Mouse (Mus musculus) heart, postnatal 4 days (tissue): ENCODE results near the gene Prr36. TPM values are rescaled to one million over a fixed set of nuclear protein-coding genes. Genes with fewer than 3 reads are reported as not detected.

Source experiments
- DNase-seq: peaks from one replicate; pipeline ENCODE4 v3.0.0; 2021
- total RNA-seq, 2 experiments: library from RNA; stranded (reverse); gene quantifications; 2 replicates each; pipeline ENCODE4 v1.2.3; 2021

Prr36 gene
- total RNA-seq, 2 experiments from 2014 or later: 0.05 to 0.07 TPM

DNA sequence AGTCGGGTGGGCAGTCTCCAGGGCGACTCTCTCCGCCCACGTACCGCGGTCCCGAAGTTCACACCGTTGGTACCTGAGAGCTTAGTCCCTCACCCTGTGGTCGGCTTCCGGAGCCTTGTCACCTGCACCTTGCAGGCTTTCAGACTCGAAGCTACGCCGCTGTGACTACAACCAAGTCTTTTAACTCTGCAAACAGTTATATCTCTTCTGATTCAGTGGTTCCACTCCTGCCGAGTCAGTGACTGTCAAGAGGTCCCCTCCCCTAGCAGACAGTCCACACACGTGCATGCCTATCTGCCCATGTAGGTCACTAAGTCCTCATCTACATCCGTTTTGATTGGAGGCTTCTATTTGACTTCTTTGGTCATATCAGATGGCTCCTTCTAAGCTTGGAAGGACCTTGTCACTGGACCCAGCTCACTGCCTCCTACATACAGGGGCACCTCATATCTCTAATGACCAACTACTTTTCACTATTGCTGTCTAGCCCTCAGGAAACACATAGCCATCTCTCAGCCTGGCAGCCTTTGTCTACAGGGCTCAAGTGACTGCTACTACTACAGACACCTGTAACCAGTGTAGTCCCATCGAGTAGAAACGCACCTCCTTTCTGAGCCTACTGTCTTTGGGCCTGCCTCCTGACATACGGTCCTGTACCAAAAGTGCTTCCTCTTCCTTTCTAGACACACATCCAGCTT is 22.1 kb upstream of the Prr36 start:
- no peak for DNase-seq

DNA sequence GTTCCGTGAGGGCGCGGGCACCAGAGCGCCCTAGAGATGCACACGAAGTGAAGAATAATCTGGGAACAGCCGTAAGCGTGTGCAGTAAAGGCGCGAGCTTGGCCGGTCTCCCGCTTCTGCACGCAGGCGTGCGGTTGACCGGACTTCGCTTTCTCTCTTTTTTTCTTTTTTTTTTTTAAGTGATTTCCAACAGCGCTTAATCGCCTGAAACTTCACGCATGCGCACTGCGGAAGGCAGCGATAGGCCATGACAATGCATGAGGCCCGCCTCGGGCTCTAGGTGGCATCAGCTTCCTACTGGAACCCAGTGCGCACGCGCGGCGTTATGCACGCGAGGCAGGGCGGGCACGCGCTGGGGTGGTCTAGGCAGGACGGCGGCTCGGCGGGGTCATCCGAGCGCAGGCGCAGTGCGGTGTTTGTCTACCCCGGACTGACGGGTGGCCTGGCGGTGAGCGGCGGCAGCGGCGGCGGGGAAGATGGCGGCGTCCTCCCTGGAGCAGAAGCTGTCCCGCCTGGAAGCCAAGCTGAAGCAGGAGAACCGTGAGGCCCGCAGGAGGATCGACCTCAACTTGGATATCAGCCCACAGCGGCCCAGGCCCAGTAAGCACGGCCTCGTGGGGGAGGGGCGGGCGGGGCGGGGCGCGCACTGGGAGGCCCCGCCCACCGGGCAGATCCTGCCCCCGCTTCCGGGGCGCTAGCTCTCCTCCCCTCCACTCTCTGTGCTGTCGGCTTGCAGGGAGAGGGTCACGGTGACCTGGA is 21.4 kb upstream of the Prr36 start, which contains the start of the genes Map2k7 and Gm49320:
Map2k7 (plus strand) TSS at position 307 of the 759 bp plus-strand sequence.
Gm49320 (plus strand) TSS at position 432 of the 759 bp plus-strand sequence.
- DNase-seq: peak; percentile 100

DNA sequence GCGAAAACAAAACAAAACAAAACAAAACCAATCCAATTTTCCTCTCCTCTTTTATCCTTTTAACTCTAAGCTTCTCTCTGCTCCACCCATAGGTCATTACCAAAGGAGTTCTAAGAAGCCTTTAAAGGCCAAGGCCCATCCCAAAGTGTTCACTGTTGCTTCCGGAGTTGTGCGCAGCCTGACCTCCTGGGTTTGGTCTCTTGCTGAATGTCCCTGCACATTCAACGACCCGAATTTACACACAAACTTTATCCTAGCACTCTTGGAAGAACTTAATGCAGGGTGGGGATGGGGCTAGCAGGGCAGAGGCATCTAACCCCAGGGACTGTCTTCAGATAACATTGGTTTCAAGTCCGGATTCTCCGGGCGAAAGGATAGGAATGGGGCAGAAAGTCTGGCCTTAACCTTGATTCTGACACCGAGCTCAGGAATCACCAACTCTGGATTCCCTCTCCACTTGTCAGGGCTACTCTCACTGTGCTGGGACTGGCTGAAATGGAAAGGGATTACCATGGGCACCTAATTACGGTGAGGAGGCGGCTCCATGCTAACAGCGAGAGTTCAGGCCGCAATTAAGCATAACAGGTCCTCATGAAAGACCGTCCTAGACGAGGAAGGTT is 20.7 kb upstream of the Prr36 start:
- DNase-seq: no peak

DNA sequence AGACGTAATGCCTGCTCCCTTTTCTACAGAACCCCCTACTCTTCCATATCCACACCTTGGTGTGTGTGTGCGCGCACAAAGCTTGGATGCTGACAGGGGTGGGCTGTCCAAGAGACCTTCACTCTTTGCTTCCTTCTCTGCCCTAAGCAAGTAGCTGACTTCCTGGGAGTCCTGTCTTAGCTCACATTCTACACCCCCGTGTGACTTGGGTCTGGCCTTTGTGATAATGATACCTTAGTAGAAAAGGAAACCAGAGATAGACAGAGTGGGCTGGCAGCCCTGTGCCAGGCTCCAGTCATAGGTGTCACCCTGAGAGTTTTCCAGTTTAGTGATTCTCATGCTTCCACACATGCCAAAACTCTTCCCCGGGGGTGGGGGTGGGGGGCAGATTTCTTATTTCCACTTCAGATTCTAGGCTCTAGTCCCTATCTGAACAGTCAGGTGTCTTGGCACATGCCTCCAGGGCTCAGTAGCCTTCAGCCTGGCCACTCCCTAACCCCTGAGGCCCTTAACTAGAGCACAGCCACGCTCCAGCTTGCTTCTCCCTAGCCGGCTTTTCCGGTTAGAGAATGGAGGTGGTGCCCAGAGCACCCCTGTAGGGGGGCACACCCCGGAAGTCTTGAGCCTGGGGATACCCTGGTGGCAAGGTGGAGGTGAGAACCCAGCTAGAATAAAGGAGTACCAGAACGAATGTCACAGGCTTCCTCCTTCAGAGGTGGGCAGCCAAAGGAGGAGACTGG is 13.5 kb upstream of the Prr36 start:
- DNase-seq: no peak

DNA sequence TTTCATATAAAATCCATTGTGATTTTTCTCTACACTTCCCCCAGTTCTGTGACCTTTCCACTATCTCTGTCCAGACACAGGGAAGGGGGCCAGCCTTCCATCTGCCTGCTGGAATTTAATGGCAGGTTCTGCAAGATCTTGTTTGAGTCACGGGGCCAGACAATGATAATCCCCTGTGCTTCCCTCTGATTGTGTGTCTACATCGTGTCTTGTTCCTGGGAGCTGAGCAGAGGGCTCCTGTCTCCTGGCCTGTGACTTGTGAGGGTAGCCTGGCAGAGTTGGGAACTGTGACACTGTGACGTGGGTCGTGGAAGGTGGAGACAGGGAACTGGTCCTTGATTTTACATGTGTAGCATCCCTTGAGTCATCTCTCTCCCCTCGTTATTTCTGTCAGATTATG is 12.5 kb upstream of the Prr36 start:
- no peak for DNase-seq

DNA sequence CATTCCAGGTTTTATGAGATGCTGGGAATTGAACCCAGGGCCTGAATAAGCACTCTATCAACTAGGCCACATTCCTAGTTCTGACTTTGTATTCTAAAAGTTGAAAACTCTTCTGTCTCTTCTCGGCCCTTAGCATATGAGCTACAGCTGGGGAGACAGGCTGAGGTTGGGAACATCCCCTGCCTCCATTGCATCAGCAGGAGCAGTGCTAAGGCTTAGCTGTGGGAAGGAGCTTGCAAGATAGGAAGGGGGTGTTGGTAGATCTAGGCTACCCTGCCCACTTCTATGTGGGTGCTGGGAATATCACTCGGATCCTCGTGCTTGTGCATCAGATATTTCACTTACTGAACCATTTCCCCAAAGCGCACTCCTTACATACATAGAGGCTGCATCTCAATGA is 10.7 kb upstream of the Prr36 start:
- no peak for DNase-seq

DNA sequence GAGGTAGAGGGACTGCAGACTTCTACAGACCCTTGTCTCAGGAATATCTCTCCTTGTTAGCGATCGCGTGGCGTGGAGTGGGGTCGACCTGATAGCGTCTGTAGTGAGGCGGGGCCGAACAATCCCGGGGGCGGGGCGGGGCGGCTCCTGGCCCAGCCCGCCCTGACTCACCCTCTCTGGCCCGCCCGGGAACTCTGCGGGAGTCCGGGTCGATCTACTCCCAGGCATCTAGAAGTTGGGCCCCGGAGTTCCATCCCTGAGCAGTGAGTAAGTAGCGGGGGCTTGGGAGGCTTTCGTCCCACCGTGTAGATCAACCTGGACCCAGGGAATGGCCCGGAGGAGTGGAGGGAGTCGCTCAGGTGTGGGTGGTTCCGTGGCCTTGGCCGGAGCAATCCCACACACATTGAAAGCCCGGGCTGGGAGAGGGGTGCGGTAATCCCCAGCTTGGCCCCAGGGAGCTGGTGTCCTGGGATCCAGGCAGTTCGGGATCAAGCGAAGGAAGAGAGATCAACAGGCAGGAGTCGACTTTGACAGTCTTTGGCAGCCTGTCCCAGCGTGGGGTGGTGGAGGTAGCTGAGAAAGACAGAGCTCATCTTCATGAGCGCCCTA is 9.6 kb upstream of the Prr36 start, which contains the start of gene Lrrc8e:
Lrrc8e (plus strand) TSS at position 89 of the 609 bp plus-strand sequence.
- no peak for DNase-seq

DNA sequence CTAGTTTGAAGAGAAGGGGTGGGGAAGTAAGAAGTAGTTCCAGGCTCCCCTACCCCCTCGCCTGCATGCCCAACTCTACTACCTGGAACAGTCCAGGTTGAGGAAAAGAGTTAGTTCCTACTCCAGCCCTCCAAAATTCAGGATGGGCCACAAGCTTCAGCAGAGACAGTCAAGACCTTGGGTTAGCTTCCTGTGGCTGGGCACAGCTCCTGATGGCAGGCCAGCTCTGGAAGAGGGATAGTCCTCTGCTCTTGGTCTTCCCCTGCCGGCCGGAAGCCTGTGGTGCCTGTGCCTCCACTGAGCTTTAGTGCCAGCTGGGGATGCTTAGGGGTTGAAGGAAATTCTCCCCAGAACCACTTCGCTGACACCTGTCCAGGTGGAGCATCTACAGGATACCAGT is 9.1 kb upstream of the Prr36 start:
- DNase-seq: no peak

DNA sequence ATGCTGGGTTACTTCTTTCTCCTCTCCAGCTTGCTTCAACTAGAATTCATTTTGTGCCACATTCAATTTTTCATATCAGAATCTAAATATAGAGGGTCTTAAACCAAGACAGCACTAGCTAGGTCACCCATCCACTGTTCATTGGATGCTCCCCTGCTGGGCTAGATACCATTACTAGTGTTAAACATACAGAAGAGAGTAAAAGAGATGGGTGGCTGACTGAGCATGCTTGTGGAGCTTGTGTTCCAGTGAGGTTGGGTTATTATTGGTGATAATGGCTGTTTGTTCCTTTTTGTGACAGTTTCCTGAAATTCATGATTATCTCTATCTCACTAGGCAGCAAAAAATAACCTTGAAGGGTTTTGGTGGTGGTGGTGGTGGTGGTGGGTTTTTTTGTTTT is 4.8 kb upstream of the Prr36 start:
- DNase-seq: no peak

DNA sequence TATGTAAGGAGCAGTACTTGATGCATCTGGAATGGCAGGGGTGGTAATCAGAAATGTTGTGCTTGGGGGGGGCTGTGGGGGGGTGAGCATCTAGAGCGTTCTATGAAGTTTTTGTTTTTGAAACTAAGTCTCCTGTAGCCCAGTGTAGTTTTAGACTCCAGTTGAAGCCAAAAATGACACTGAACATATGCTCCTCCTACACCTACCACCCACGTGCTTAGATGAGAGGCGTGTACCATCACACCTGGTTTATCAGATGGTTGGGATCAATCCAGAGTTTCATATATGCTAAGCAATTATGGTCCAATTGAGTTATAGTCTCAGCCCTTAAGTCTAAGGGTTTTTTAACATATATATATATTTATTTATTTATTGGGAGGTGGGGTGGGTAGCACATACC is 2.4 kb upstream of the Prr36 start:
- no peak for DNase-seq

DNA sequence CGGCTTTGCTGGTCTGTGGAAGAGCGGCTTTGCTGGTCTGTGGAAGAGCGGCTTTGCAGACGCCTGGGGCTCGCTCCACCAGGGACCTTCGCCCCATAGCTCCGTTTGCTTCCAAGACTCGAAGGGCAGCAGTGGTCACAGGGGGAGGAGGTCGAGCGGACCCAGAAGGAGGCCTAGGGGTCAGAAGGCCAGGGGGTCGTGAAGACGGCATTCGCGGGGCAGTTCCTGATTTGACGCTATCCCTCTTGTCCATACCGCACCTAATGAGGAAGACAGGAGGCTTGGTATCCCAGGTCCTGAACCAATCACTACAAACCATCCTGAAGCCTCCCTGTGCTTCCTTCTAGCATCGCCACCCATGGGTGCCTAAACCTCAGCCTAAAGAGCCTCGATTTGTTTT is 963 bp downstream of the Prr36 start:
- DNase-seq: no peak

DNA sequence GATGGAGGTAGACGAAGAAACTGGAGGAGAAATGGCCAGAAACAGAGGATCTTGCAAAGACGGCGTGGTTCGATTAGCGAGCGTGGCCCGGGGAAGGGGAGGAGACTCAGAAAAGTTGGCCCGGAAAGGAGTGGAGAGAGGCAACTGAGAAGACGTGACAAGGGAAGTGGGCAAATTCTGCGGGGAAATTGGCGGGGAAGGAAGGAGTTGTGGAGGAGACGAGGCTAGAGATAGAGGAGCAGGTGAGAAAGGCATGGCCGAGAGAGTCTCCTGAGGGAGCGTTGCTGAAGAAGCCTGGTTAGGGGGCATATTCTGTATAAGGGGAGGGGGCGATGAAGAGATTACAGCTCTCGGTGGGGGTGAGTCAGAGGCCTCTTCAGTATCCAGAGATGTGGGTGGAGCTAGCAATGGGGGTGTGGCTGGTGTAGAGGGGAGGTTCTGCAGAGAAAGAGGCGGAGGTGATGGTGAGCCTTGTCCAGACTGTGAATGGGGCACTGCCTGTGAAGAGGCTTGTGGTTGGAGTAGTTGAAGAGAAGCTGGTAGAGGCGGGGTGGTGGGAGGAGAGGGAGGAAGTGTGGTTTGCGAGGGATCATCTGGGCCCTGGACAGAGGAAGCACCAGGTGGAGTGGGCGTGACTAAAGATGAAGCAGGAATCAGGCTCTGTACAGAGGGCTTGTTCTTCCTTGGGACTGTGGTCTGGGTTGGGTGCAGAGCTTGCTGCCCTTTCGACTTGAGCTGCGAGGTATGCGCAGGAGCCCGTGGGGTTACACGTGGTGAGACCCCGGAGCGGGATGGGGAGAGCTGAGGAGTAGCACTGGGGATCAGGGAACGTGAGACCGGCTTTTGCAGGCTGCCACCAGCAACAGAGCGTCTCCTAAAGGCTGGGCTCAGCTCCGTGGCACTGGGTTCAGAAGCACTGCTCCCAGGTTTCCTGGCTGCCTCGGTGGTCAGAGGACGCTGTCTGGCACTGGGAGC is 3.0 kb downstream of the Prr36 start:
- DNase-seq: peak; percentile 42

DNA sequence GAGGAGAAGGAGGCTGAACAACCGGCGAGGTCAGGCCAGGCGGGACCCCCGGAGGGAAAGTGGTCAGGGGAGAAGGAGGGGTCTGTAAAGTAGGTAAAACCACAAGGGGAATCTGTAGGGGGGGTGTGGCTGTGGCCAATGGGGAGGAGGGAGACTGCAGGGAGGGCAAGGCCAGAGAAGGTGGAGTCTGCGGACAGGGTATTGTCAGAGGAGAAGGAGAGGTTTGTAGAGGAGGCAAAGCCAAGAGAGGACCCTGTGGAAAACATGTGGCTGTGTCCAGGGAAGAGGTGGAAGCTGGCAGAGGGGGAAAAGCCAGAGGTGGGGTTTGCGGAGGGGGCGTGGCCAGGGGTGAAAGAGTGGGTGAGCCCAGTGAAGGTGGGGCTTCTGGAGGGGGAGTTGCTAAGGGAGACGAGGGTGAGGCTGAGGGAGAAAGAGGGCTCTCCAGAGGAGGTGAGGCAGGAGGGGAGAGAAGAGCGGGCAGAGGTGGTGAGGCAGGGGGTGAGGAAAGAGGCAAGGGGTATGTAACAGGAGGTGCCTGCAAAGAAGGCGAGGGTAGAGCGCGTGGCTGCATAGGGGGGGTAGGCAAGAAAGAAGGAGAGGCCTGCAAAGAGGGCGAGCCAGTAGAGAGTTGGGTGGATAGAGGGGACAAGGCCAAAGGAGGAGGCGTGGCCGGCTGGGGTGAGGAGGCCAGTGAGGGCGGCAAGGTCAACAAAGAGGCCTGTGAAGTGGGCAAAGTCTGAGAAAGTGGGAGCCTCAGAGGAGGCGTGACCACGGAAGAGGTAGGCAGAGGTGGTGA is 3.9 kb downstream of the Prr36 start:
- peak; percentile 41 for DNase-seq

DNA sequence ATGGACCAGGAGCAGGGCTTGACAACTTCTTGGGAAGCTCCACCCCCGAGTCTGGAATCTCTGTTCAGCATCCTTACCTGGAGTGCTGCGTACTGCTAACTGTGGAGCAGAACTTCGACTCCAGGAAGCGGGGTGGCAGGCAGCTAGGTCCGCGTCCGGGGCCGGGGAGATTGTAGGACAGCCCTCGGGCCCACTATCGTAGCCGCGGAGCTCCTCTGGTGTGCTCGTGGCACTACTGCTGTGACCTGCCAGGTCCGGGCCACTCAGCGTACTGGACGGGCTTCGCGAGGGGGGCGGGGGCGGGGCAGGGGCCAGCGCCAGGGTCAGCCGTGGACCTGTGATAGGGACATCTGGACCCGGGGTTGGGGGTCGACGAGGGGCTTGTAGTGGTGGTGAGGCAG is 4.5 kb downstream of the Prr36 start:
- DNase-seq: no peak

DNA sequence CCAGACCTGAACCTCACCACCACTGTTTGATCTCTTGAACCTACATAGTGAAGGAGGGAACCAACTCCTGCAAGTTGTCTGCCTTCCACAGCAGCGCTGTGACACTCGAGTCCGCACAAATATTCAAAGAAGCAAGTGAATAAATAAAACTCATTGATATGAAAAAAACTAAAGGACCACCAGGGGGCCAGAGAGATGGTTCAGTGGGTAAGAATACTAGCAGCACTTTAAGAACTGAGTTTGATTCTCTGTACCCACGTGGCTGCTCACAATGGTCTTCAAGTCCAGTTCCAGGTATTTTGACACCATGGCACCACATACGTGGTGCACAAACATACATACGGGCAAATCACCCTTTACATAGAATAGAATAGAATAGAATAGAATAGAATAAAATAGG is 6.2 kb downstream of the Prr36 start:
- no peak for DNase-seq

DNA sequence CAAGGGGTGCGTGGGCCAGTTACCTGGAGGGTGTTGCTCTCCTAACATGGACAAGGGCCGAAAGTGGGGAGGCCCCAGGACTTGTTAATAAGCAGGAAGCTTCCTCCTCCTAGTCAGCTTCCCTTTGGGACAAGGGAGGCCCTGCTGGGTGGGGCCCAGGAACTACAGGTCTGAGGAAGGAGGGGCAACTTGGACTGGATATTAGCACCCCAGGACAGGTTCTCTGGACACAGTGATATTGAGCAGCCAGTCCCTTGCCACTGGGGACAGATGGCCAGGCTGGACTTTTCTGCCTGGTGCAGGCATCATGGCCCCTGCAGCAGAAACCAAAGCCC is 10.3 kb downstream of the Prr36 start:
- DNase-seq: no peak

DNA sequence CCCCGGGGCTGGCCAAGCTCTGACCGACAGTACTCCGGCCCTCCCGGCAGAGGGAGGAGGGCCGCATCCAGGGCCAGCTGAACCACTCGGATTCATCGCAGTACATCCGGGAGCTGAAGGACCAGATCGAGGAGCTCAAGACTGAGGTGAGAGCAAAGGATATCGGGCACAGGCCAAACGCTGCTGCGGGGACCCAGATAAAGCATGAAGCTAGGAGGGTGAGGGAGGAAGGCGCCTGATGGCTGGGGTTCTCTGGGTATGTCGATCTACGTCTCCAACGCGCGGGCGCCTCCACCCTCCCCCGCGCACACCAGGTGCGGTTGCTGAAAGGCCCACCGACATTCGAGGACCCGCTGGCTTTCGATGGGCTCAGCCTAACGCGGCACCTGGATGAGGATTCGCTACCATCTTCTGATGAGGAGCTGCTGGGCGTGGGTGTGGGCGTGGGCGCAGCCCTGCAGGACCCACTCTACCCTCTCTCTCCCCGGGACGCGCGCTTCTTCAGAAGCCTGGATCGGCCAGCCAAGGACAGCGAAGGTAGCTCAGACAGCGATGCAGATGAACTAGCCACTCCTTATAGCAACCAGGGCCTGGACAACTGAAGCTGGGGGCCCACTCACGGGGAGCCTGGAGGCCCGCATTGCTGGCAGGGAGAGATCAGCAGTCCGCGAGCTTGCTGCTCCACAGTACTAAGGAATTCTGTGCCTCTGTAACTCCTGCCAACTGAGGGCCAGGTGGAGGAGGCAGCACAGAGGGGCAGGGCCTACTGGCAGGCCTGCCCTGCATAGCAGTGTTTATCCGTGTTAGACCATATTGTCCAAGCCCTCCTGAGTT is 10.9 kb downstream of the Prr36 start:
- no peak for DNase-seq

DNA sequence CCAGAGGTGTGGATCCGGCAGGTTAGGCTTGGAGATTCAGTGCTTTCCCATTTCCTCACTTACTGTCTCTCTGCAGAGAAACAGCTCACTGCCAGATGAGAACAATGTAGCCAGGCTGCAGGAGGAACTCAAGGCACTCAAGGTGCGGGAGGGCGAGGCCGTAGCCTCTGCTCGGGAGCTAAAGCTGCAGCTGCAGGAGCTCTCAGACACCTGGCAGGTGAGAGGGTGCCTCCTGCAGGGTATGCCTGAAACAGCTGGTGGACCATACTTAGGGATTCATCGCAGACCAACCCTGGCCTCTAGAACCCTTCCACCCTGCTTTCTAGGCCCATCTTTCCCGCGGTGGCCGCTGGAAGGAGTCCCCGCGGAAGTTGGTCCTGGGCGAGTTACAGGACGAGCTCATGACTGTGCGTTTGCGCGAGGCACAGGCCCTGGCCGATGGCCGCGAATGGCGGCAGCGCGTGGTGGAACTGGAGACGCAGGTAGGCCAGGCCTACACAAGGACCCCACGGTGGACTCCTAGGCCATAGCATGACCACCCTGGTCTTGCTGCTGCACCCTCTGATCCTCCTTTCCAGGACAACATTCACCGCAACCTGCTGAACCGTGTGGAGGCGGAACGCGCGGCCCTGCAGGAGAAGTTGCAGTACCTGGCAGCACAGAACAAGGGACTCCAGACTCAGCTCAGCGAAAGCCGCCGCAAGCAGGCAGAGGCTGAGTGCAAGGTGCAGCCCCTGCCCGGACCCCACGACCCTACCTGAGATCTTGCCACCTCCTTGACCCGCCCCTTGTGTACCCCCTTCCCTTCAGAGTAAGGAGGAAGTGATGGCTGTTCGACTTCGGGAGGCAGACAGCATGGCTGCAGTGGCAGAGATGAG is 11.8 kb downstream of the Prr36 start:
- DNase-seq: no peak
